ENCODE assay signal across 45 mouse cellular contexts in the genomic region with DNA sequence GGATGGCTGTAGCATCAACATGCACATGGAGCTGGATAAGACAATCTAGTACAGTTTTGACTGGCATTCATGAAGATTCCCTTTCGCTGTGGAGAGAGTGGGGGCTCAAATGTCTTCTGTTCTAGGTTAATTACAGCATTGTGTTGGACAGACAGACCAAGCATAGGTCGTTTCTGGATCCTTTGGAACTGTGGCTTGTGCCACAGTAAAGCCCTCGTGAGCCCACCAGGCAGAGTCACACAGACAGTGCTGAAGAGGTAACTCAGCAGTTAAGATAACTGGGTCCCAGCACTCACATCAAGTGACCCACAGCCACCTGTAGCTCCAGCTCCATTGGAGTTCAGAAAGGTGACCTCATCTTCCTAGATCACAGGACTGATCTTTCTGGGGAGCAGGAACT. TPM values are rescaled to one million over a fixed set of nuclear protein-coding genes. Genes with fewer than 3 reads are reported as not detected.
"Had no signal": no experiment of that assay in that cellular context is flagged by ENCODE, and none has a peak within 500 bp of the region (broad histone marks: within the 10 kb centered on the region; RNA-seq: fewer than 3 reads in every experiment).

No protein-coding gene starts in this region.

- ATAC-seq: hindbrain, embryonic 16.5 days; hindbrain, postnatal 0 days; inflammation-experienced regulatory T-cells, adult 6 months; intestine, embryonic 15.5 days; intestine, embryonic 16.5 days; intestine, postnatal 0 days had no signal

- H3K4me3 ChIP-seq: heart, embryonic 10.5 days; heart, embryonic 12.5 days; heart, embryonic 13.5 days; heart, embryonic 15.5 days; hindbrain, embryonic 10.5 days; hindbrain, embryonic 12.5 days; hindbrain, embryonic 13.5 days; hindbrain, embryonic 15.5 days; intestine, embryonic 15.5 days; kidney, embryonic 15.5 days; layer of hippocampus, adult 2 months had no signal

- H3K9me3 ChIP-seq: heart, embryonic 10.5 days; heart, embryonic 13.5 days; heart, embryonic 15.5 days; hindbrain, embryonic 10.5 days; hindbrain, embryonic 12.5 days; hindbrain, embryonic 13.5 days; hindbrain, embryonic 15.5 days; intestine, embryonic 15.5 days; kidney, embryonic 15.5 days had no signal

- H3K9ac ChIP-seq: heart, embryonic 12.5 days; heart, embryonic 13.5 days; heart, embryonic 15.5 days; hindbrain, embryonic 12.5 days; hindbrain, embryonic 13.5 days; hindbrain, embryonic 14.5 days; hindbrain, embryonic 15.5 days; intestine, embryonic 15.5 days; kidney, embryonic 15.5 days had no signal

- H3K36me3 ChIP-seq: heart, embryonic 10.5 days; heart, embryonic 12.5 days; heart, embryonic 15.5 days; hindbrain, embryonic 12.5 days; hindbrain, embryonic 13.5 days; hindbrain, embryonic 15.5 days; intestine, embryonic 15.5 days; kidney, embryonic 15.5 days had no signal

- H3K4me2 ChIP-seq: heart, embryonic 11.5 days; heart, embryonic 12.5 days; heart, embryonic 13.5 days; heart, embryonic 15.5 days; hindbrain, embryonic 12.5 days; hindbrain, embryonic 13.5 days; hindbrain, embryonic 14.5 days; hindbrain, embryonic 15.5 days; intestine, embryonic 15.5 days; kidney, embryonic 15.5 days had no signal

- DNase-seq: heart, postnatal 10 days; heart, postnatal 14 days; heart, postnatal 36 days; kidney, adult 11 months; kidney, adult 18-20 months; kidney, adult 2 months; kidney, adult 8-10 months; kidney, adult 9 months; kidney, postnatal 10 days; kidney, postnatal 14 days; kidney, postnatal 25 days; kidney, postnatal 36 days; kidney, postnatal 4 days; layer of hippocampus, adult 9-11 months; layer of hippocampus, postnatal 36 days had no signal

- H3K27ac ChIP-seq: heart, embryonic 10.5 days; heart, embryonic 13.5 days; heart, embryonic 15.5 days; hindbrain, embryonic 10.5 days; hindbrain, embryonic 12.5 days; hindbrain, embryonic 13.5 days; hindbrain, embryonic 14.5 days; hindbrain, embryonic 15.5 days; hindbrain, postnatal 0 days; intestine, embryonic 15.5 days; kidney, embryonic 15.5 days; kidney, postnatal 0 days; layer of hippocampus, adult 2 months had no signal

- H3K27me3 ChIP-seq: heart, embryonic 12.5 days; heart, embryonic 13.5 days; heart, embryonic 15.5 days; hindbrain, embryonic 12.5 days; hindbrain, embryonic 13.5 days; hindbrain, embryonic 15.5 days; intestine, embryonic 15.5 days; kidney, embryonic 15.5 days had no signal

RNA-seq across cellular contexts. Expression of a gene that starts 58.6 kb away (rescaled TPM):
- total RNA-seq: heart, adult 8-10 months; heart, postnatal 10 days; heart, postnatal 25 days; heart, postnatal 36 days; hematopoietic stem cell, adult 5-6 weeks; hindbrain, postnatal 0 days; layer of hippocampus, adult 18-20 months; layer of hippocampus, adult 2 months; layer of hippocampus, adult 8-10 months; layer of hippocampus, postnatal 10 days; layer of hippocampus, postnatal 14 days; layer of hippocampus, postnatal 25 days; layer of hippocampus, postnatal 36 days had no signal
- polyA plus RNA-seq: heart, embryonic 11.5 days; heart, embryonic 14.5 days; heart, postnatal 0 days; hindbrain, embryonic 10.5 days; hindbrain, embryonic 11.5 days; hindbrain, embryonic 13.5 days; hindbrain, embryonic 14.5 days; hindbrain, embryonic 16.5 days had no signal
